Mouse (Mus musculus) gastrocnemius, postnatal 10 days (tissue): ENCODE results near the gene Metap1d. TPM values are rescaled to one million over a fixed set of nuclear protein-coding genes. Genes with fewer than 3 reads are reported as not detected.
A peak's percentile ranks its signal among the peaks of the same experiment; 100 is the strongest.

Experiments
- DNase-seq: peaks from one replicate; pipeline ENCODE4 v3.0.0; 2021; ENCODE audit warnings: mixed read lengths
- total RNA-seq, 2 experiments: library from RNA; stranded (reverse); gene quantifications; 2 replicates each; pipeline ENCODE4 v1.2.3; 2021

Metap1d gene
- total RNA-seq, 2 experiments from 2014 or later, result 22.6 to 26.1 TPM

DNA sequence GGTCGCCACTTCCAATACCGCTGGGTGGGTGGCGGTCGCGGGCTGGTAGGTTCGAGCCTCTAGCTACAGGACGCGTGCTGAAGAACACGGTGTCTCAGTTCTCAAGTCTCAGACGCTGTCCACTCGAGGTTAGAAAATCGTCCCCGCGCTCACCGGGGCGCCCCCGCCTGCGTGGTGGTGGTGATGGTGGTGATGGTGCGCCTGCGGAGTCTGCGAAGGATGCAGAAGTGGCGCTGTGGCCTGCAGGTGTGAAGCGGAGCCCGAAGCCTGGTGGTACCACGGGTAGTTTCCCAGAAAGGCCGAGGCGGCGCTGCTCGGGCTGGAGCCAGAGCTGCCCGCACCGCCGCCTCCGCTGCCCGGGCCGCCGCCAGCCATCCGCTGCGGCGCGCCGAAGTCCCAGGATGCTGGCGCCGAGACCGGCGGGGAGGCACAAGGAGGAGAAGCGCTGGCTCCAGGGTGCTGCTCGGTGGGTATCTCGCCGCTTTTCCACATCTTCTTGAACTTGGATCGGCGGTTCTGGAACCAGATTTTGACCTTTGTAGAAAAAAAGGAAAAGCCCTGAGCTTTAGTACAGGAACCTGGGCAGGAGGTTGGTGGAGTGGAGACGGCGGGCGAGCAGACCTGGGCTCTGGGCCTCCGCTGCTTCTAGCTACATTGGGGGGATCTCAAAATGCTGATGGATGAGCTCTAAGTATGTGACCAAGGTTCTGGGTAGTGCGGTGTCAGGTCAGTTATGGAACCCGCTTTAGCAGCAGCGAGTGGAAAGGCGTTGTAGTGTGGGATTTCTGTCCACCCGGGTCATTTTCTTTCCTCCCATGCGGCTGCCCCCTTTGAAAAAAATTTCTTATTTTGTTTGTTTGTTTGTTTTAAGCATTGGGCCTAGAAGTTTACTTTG, 91.6 kb downstream of the Metap1d start:
- DNase-seq, result no peak

DNA sequence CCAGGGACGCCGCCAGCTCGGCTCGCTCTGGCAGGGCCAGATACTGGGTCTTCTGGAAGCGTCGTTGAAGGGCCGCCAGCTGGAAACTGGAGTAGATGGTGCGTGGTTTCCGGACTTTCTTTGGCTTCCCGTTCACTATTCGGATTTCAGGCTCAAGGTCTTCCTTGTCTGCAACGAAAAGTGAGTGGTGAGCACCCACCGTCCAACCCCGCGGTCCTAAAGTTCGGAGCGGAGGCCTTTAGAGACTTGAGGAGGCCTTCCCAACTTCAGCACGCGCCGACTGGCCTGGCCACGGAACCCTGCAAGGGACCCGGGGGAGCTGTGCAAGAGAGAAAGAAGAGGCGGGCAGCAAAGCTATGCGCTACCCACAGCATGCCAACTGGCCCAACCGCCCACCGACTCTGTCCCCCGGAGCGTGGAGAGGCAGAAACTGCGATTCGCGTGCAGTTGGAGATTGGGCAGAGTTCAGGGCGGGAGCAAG, 92.4 kb downstream of the Metap1d start:
- DNase-seq, result no peak

DNA sequence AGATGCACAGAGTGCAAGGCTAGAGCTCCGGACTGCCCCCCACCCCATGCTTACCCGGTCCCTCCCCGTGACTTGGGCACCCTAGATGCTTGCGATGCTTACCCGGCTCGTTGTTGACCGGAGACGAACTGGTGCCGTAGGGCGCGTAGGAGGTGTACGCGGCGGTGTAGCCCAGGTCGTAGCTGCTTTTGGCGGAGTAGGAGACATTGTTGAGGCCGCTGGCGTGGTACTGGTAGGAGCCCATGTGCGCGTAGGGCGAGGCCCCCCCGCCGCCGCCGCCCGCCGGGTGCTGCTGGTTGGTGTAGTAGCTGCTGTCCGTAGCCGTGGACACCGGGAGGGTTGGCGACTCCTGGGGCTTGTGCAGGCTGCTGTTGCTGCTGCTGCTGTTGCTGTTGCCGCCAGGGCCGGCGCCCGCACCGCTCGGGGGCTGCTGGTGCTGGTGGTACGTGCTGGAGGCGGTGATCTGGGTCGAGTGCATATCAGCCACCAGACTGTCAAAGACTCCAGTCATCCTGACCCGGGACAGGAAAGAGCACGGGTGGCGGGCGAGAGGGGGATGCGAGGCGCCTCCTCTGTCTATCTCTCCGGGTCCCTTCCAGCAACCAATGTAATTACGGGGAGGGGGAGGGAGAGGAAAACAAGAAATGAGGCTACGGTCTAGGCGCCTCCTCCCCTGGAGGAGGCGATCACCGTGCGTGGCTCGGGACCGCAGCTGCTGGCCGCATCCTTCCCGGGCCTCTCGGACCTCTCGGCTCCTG, 93.0 kb downstream of the Metap1d start:
- DNase-seq, result peak; percentile 42

DNA sequence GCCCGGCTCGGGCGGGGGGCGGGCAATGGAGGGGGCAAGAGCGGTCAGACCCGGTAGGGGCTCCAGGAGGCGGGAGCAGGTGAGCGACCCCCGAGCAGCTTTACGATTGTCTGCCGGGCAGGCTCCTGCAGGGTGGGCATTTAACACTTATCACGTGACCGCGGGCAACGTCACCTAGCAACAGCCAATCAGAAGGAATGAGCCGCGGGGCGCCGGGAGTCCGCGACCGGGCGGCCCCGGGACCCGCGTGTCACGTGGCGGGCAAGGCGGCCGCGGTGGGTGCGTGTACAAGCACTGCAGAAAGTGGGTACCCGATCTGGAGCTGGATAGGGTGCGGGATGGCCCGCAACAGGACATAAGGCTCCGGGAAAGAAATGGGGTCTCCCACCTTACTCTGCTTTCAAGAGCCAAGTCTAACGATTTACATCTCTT, 93.6 kb downstream of the Metap1d start, which contains the start of gene Dlx2:
TSS of gene Dlx2 (minus strand) at position 115 of the 432 bp plus-strand sequence.
- no peak for DNase-seq

DNA sequence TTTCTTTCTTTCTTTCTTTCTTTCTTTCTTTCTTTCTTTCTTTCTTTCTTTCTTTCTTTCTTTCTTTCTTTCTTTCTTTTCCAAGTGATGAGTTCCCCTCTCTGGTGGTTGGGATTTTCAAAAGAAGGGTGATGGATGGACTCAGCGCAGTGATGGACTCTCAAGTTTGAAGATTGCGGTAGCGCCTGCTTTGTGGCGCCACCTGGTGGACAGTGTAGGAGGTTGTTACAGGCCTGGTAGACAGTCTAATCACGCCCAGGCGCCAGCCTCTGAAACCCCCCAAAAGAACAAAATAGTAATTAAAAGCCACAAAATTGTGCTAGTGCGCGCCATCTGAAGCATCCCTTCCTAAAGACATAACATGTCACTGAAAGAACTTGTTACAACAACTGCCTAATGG, 94.8 kb downstream of the Metap1d start:
- DNase-seq, result peak; percentile 84

DNA sequence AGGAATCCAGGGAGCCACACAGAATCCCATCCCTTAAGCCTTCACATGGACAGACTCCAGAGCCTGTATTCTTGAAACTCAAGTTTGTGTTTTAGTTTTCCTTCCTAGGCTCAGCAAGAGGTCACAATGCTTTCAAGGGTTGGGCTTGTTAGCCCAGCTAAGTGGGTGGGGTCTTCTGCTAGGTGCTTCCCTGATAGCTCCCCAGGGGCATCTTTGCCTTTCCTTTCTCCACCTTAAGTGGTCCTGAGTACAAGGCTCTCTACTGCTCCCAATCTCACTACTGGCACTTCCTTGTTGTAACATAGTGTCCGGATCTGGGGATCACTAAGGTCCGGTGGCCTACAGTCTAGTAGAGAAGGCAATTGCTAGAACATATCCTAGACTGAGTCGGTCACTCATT, 97.3 kb downstream of the Metap1d start:
- no peak for DNase-seq

DNA sequence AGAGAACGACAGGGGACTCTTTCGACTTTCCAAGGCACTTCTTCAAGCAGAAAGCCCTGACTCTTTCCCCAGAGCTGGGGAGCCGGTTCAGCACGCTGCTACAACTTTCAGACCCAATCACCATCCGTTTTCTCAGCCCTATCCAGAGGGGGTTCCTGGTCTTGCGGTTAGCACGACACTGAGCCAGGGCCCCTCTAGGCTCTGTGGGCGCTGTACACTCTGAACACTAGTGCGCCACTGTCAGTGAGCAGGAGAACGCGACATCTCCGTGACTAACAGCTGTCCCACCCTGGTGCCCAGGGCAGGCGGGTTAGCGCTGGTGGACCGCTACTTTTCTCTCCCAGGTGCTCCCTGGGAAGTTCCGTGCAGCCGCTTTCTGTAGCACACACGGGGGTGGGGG, 98.6 kb downstream of the Metap1d start:
- DNase-seq, result no peak

DNA sequence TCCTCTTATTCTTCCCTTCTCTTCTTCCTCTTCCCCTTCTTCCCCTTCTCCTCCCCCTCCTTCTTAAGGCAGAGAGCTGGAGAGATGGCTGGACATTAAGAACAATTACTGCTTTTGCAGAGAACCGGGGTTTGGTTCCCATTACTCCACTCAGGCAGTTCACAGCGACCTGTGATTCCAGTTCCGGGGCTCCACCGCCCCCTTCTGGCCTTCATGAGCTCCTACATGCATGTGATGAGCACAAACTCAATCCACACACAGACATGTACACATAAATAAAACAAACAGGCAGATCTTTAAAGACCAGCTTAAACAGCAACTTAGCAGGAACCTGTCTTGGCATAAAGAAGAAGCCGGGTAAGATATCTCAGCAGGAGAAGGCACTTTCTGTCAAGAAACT, 103.0 kb downstream of the Metap1d start:
- no peak for DNase-seq

DNA sequence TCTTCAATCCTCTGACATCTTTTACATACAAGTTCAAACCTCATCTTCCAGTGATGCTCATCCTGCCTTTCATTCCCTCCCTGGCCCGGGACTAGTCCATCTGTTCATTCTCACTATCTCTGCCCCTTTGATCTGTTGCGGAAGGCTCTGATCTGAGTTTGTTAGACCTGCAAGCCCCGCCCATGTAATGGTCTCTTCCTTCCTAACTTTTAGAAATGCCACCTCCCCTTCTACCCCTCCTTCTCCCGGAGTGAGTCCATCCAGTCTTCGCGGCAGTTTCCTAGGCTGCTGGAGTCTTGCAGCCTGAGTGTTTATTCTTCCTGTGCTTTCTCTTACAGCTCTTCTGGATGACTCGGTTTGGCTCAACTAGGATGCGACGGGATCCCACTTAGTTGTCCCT, 113.4 kb downstream of the Metap1d start:
- no peak for DNase-seq

DNA sequence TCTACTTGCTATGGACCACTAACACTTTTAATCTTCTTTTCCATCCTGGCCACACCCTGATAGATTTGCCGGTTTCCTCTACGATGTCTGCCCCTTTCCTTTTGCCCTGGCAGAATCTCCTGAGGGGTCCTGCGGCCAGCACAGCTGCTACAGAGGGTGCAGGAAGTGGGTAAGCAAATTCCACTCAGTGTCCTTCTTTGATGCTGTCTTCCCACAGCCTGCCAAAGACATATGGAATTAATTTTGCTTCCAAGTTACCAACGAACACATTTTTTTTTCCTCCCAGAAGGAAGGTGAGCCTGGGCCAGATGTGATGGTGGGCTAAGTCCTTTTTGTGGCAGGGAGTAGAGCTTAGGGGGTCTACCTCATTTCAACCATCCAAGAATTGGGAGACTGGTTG, 120.7 kb downstream of the Metap1d start:
- no peak for DNase-seq

Other genes with a start within 250 kb of the Metap1d start
- 10 to 100 TPM; 54.5 to 62.8 TPM for gene Dync1i2, start 241.6 kb upstream of the Metap1d start, total RNA-seq
- 100 to 1,000 TPM; 269 to 340 TPM for gene Slc25a12, start 85.5 kb upstream of the Metap1d start, total RNA-seq
- gene Hat1, start 64.3 kb upstream of the Metap1d start, total RNA-seq, result 10 to 100 TPM; 17.4 to 20.3 TPM
- gene Dlx1, start 74.8 kb downstream of the Metap1d start, total RNA-seq, result under 1 TPM; 0.23 to 0.54 TPM
- under 1 TPM in 1 of 2 experiments, not detected in 1; 0.09 TPM for gene Dlx2, start 93.5 kb downstream of the Metap1d start, total RNA-seq